Mouse (Mus musculus): Measurements from ENCODE around the gene Plekhm2.

Plekhm2 gene

DNA sequence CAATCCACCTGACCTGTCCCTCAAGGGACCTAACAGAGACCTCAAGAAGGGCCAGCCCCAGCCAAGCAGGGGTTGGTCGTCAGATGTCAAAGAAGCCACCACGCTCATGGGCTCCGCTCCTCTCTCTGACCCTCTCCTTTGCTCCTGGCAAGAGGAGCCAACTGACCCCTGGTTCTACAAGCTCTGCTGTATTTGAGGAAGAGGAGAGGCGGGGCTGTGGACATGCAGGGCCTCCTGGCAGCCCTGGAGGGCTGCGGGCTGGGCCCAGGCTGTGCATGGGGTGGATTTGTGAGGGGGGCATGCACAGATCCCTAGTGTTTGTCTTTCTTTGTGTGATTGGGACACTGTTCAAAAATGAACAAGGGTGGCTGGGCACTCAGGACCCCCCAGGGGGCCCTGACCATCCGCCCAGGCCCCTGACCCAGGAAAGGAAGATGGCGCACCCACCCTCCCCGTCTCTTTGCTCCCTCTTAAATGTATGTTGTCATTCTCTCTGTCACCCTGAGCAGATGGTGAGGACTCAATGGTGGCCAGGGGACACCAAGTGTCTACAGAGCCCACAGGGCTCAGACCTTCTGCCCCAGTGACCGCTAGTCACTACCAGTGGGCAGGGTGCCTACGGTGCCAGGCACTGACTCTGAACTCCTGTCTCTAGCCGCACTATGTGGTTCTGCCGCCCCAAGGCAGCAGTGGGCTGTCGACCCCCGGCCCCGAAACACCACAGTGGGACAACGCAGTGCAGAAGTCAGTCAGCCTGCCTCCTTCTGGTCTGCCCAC is 38.7 kb downstream of the Plekhm2 start:
- ChIA-PET POLR2A (interaction anchor here in 1 of 4 experiments (1.3 to 5.0 kb wide), 3 partner anchors 9 to 46 kb away, joined by 4 to 27 read pairs (median 5); partner anchors contain the start of gene Tmem82), CTCF (interaction anchor here in 1 of 4 experiments (0.8 to 3.1 kb wide), 2 partner anchors 9 to 196 kb away, joined by 3 to 12 read pairs; no protein-coding TSS in a partner anchor)

DNA sequence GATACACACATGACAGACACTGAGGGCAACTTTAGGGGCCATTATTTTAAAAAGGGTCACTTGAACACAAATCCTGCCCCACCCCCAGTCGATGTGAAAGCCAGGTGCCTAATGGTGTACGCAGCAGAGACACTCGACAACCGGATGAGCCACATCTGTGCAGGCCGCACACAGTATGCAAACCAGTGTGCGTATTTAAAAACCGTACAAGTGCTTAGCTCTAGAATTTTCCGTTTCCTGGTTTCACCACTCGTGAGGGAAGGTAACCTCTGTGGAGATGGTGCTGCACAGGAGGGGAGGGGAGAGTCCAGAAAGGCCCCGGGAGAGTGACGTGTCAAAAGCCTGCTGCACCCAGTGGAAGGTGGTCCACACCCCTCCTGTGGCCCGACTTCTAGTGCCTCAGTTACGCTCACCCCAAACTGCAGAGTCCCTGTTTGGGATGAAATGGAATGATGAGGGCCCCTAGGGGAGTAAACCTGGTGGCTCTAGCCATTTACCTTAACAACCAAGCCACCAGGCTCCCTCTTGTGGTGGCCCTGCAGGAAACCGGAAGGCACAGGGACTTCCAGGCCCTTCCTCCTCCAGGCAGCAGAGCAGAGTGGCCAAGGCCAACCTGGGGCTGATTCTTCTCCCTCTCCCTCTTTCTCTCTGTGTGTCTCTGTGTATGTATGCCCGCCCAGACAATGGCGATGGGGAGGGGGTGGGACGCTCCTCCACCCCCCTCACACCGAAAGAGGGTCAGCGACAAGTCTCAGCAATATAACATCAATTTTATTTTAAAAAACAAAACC is 39.5 kb downstream of the Plekhm2 start:
- ChIA-PET POLR2A (interaction anchor here in 3 of 4 experiments (0.6 to 2.0 kb wide), 5 partner anchors 12 to 47 kb away, joined by 3 to 8 read pairs (median 5); partner anchors contain the start of genes Fblim1 (in 1 of the 3) and Plekhm2 (in 1 of the 3)), CTCF (interaction anchor here in 2 of 4 experiments (0.9 to 1.6 kb wide), 6 partner anchors 19 to 213 kb away, joined by 3 to 4 read pairs (median 3); partner anchors contain the start of gene Fblim1 (in 1 of the 2))

DNA sequence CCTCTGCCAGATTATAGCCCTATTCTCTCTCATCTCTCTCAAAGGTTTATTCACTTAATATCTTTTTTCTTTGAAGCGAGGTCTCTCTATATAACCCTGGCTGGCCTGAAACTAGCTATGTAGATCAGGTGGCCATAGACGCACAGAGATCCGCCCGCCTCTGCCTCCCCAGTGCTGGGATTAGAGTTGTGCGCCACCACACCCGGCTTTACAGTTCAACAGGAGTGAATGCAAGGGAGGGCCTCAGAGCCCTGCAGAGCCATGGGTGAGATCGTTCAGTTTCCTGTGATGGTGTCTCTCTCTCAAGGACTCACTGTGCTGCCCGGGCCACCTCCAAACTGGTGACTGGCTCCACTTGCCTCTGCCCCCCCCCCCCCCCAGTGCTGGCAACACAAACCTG is 40.6 kb downstream of the Plekhm2 start:
- ChIA-PET CTCF (interaction anchor here (0.7 to 1.6 kb wide), 11 partner anchors 11 to 410 kb away, joined by 3 to 9 read pairs (median 3); partner anchors contain the start of genes Fblim1 (in 1 of the 4) and Rsg1 (in 1 of the 4)), POLR2A (interaction anchor here in 3 of 4 experiments (0.6 to 2.2 kb wide), 12 partner anchors 17 to 252 kb away, joined by 3 to 8 read pairs (median 4); partner anchors contain the start of genes Fblim1 (in 1 of the 3) and Plekhm2 (in 1 of the 3))

DNA sequence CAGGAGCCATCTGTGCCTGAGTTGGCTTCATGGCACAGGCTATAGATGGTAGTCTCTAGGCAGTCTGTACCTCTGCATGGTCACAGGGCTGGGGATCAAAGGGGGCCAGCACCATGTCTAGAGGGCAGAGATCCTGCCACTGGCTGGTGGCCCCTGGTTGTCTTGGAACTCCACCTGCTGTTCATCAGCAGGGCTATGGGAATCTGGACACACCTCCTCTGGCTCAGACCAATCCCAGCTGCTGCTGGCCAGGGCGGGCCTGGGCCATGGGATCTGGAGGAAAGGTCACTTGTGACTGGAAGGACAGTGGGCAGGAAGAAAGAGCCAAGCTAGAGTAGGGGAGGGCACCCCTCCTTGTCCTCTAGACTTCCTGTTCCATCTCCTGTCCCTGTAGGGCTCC is 41.0 kb downstream of the Plekhm2 start, which contains the start of gene Slc25a34:
TSS of gene Slc25a34 (minus strand) at position 156 of the 400 bp plus-strand sequence.
- POLR2A ChIA-PET: interaction anchor here in 3 of 4 experiments (0.6 to 2.2 kb wide), 12 partner anchors 18 to 251 kb away, joined by 3 to 8 read pairs (median 3); partner anchors contain the start of gene Fblim1 (in 1 of the 3)
- CTCF ChIA-PET: interaction anchor here (0.6 to 1.6 kb wide), 11 partner anchors 12 to 410 kb away, joined by 3 to 9 read pairs (median 4); partner anchors contain the start of genes Fblim1 (in 1 of the 4) and Rsg1 (in 1 of the 4)

DNA sequence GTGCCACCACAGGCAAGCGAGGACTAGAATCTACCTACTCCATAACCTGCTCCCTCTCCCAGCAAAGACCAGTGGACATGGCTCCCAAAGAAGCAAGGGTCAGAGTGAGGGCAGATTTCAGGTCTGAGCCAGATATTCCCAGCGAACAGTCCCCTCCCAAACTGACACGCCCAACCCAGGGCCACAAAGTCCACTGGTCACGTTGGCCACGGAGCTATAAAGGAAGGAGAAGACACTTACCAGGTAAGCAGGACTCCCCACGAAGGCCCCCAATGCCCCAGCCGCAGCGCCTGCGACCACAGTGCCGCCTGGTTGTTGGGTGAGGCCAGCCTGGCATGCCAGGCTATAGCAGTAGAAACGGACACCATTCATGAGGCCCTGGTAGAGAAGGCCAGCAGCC is 41.7 kb downstream of the Plekhm2 start:
- ChIA-PET POLR2A (interaction anchor here in 3 of 4 experiments (0.7 to 2.2 kb wide), 6 partner anchors 19 to 108 kb away, joined by 3 to 8 read pairs (median 5); no protein-coding TSS in a partner anchor), CTCF (interaction anchor here in 1 of 4 experiments (0.6 to 1.3 kb wide), 5 partner anchors 28 to 259 kb away, joined by 3 to 6 read pairs (median 4); no protein-coding TSS in a partner anchor)

DNA sequence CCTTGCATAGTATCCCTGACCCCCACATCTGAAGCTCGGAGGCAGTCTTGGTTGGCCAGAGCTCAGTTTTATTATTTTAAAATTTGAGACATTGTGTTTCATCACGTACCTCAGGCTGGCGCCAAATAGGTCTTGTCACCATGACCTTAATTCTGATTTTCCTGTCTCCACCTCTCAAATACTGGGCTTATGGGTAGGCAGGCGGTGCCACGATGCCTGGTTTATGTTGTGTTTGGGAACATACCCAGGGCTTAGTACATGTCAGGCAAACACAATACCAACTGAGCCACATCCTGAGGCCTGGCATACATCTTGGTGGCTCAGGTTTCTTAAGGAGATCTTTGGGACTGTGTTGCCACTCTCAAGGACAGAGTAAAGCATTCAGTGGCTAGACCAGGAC is 42.1 kb downstream of the Plekhm2 start:
- ChIA-PET CTCF (interaction anchor here in 1 of 4 experiments (0.6 kb wide), 1 partner anchor 132 kb away, joined by 3 read pairs; no protein-coding TSS in a partner anchor), POLR2A (interaction anchor here in 2 of 4 experiments (0.6 to 2.2 kb wide), 5 partner anchors 20 to 62 kb away, joined by 3 to 5 read pairs (median 3); no protein-coding TSS in a partner anchor)

DNA sequence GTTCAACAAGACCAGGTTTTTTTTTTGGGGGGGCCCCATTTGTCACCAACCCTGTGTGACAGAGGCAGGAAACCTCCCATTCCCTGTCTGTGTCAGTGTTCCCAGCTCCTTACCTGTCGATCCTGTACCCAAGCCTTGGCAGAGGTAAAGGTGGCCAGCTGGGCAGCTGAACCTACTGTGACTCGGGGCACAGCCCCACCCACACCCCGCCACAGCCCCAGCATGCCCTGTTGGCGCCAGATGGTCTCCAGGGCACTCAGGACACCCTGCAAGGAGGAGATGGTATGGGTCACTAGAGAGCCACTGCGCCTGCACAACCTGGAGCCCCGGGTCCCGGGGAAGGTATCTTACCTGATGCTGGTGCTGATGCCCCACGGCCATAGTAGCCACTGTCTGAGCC is 42.6 kb downstream of the Plekhm2 start:
- ChIA-PET POLR2A (interaction anchor here in 3 of 4 experiments (0.6 to 3.1 kb wide), 10 partner anchors 16 to 144 kb away, joined by 3 to 9 read pairs (median 3); partner anchors contain the start of genes Fblim1 (in 1 of the 3) and Plekhm2 (in 1 of the 3)), CTCF (interaction anchor here in 2 of 4 experiments (0.6 kb wide), 2 partner anchors 133 to 236 kb away, joined by 3 to 4 read pairs; no protein-coding TSS in a partner anchor)

DNA sequence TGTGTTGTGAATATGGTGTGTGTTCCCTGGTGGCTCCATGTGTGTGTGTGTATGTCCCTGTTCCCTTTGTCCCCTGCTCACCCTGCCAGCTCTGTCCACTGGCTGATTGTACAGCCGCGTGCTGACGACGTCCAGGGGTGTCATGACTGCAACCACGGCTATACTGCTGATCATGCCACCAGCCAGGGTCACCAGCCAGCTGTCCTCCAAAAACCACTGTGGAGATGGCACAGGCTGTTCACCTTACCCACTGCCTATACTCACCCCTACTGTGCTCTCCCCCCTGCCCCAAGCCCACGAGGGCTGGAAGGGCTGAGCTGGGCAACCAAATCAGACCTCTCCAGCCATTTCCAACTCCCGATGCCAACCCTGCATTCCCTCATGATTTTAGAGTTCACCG is 43.4 kb downstream of the Plekhm2 start:
- CTCF ChIA-PET: interaction anchor here in 1 of 4 experiments (0.6 kb wide), 1 partner anchor 235 kb away, joined by 4 read pairs; no protein-coding TSS in a partner anchor
- POLR2A ChIA-PET: interaction anchor here in 3 of 4 experiments (0.8 to 5.5 kb wide), 6 partner anchors 15 to 144 kb away, joined by 3 to 84 read pairs (median 4); partner anchors contain the start of genes Fblim1 (in 2 of the 3) and Plekhm2 (in 1 of the 3)

DNA sequence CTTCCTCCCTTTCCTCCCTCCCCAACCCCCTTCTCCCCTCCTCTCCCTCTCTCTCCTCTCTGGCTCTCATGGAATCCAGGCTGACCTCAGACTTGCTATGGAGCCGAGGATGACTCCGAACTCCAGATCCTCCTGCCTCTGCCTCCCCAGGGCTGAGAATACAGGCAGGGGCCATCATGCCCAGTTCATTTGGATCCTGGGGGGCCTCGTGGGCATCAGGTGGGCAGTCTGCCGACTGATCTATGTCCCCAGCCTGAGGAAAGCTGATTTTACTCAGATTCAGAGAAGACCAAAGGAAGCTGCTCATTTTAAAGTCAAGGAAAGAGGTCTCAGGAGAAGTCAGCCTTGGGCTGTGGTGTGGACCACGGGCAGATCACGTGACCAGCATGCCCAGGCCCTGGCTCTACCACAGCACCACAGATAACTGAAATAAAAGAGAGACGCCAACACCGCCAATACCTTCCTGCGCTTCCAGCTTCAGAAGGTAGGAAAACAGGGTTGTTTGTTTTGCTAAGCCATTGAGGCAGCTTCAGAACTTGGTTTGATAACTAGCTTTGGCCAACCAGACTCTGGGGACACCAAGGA is 45.3 kb downstream of the Plekhm2 start:
- CTCF ChIA-PET: interaction anchor here (0.6 to 3.6 kb wide), 14 partner anchors 8 to 482 kb away, joined by 3 to 28 read pairs (median 4); partner anchors contain the start of genes Fblim1 (in 1 of the 4) and Plekhm2 (in 1 of the 4)
- POLR2A ChIA-PET: interaction anchor here in 3 of 4 experiments (0.5 to 5.5 kb wide), 10 partner anchors 9 to 203 kb away, joined by 3 to 84 read pairs (median 5); partner anchors contain the start of genes Fblim1 (in 2 of the 3), Casp9 (in 1 of the 3) and Dnajc16 (in 1 of the 3)

DNA sequence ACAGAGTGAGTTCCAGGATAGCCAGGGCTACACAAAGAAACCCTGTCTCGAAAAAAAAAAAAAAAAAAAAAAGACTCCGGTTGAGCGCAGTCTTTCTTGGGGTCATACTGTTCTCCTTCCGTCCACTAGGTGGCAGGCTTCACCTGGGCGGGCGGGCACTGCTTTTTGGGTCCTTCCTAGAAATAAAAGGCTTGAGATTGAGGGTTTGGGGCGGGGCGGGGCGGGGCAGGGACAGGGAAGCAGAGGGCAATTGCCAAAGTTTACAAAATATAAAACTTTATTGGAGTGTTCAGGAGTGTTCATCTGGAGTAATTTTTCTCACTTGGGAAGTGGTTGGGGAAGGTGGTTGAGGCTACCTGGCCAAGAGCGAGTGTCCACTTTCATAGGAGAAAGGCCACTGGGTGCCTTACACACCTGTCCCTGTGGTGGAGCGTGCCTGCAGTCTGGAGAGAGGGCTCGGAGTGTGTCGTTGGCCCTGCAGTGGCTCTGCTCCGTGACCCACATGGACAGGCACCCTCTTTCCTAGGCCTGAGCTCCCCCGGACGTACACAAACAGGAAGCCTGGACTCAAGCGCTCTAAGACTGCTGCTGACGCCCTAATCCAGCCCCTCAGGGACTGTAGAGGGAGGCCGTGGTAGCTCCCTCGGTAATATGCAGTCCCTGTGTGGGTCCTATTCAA is 46.0 kb downstream of the Plekhm2 start, which contains the start of gene Tmem82:
TSS of gene Tmem82 (minus strand) at position 69 of the 679 bp plus-strand sequence.
- POLR2A ChIA-PET: interaction anchor here in 3 of 4 experiments (0.5 to 5.5 kb wide), 59 partner anchors 9 to 471 kb away, joined by 3 to 84 read pairs (median 6); partner anchors contain the start of genes Casp9 (in 2 of the 3), Fblim1 (in 2 of the 3), Dnajc16 (in 1 of the 3) and Fbxo42 (in 1 of the 3)
- CTCF ChIA-PET: interaction anchor here (0.5 to 3.6 kb wide), 49 partner anchors 9 to 630 kb away, joined by 3 to 28 read pairs (median 4); partner anchors contain the start of genes Fblim1 (in 3 of the 4), Dnajc16 (in 1 of the 4) and Plekhm2 (in 1 of the 4)

DNA sequence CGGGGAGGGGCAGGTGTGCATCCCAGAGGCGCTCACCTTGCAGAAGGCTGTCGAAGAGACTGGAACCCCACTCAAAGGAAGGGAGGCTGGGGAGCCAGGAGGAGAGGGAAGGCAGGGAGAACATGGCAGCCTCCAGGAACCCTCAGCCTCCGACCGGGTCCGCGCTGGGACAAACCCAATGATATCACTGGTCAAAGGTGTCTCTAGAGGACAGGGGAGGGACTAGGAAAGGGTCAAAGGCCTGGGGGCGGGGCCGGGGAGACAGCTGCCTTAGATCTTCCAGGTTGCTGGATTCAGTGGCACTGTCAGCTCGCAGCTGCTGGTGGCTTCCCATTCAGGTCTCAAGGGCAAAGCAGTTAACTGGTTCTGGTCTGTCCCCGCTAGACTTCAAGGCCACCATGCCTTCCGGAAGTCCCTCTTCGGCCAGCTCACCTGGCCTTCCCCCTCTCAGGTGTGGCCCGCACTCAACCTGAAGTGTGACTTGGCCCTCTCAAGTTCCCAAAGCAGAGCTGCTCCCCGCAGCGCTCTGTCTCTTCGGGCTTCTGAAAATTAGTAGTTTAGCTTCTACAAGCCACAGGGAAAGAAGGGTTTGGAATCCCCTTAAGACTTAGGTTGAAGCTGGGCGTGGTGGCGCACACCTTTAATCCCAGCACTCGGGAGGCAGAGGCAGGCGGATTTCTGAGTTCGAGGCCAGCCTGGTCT is 46.7 kb downstream of the Plekhm2 start:
- CTCF ChIA-PET: interaction anchor here (0.5 to 3.6 kb wide), 57 partner anchors 10 to 698 kb away, joined by 3 to 28 read pairs (median 4); partner anchors contain the start of genes Fblim1 (in 3 of the 4), Dnajc16 (in 1 of the 4) and Plekhm2 (in 1 of the 4)
- POLR2A ChIA-PET: interaction anchor here in 3 of 4 experiments (0.7 to 5.5 kb wide), 72 partner anchors 10 to 552 kb away, joined by 3 to 84 read pairs (median 5); partner anchors contain the start of genes Fblim1 (in 3 of the 3), Casp9 (in 2 of the 3), Ddi2 (in 2 of the 3) and Fbxo42 (in 1 of the 3)

DNA sequence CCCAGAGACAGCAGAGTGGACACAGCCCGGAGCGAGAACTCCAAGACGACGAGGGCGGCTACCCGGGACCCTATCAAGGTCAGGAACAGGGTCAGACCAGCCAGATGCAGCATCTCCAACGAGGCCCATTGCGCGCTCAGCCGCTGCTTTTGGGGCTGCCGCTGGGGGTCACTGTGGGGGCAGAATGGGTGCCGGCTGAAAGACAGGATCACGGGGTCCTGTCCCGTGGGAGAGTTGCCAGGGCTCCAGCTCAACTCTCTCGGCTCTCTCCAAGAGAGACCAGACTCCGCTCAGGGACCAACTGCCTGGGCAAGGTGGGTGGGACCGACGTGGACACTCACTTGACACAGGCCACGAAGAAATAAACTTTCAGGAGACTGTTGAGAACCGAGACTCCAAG is 47.4 kb downstream of the Plekhm2 start:
- POLR2A ChIA-PET: interaction anchor here in 3 of 4 experiments (0.6 to 5.5 kb wide), 60 partner anchors 9 to 553 kb away, joined by 3 to 84 read pairs (median 6); partner anchors contain the start of genes Fblim1 (in 3 of the 3), Casp9 (in 2 of the 3), Ddi2 (in 2 of the 3) and Rsc1a1 (in 1 of the 3)
- CTCF ChIA-PET: interaction anchor here (0.5 to 3.6 kb wide), 33 partner anchors 10 to 631 kb away, joined by 3 to 28 read pairs (median 4); partner anchors contain the start of genes Fblim1 (in 2 of the 4), Casp9 (in 1 of the 4) and Dnajc16 (in 1 of the 4)

DNA sequence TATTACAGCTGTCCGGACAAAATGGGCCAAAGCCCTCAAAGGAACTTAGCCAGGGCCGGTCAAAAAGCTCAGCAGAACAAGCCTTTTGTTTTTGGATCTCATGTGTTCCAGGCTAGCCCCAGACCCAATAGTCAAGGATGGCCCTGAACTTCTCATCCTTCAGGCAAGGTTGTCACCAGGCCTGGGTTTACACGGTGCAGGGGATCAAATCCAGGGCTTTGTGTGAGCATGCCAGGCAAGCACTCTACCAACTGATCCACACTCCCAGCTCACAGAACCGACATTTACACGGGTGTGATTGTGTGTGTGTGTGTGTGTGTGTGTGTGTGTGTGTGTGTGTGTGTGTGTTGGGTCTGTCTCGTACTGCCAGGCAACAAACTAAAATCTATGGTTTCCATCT is 47.9 kb downstream of the Plekhm2 start:
- POLR2A ChIA-PET: interaction anchor here in 3 of 4 experiments (0.5 to 5.5 kb wide), 52 partner anchors 9 to 563 kb away, joined by 3 to 84 read pairs (median 6); partner anchors contain the start of genes Fblim1 (in 3 of the 3), Casp9 (in 2 of the 3), Ddi2 (in 2 of the 3) and Rsc1a1 (in 1 of the 3)
- CTCF ChIA-PET: interaction anchor here (0.5 to 3.6 kb wide), 18 partner anchors 11 to 632 kb away, joined by 3 to 28 read pairs (median 4); partner anchors contain the start of genes Casp9 (in 1 of the 4), Dnajc16 (in 1 of the 4) and Fblim1 (in 1 of the 4)

DNA sequence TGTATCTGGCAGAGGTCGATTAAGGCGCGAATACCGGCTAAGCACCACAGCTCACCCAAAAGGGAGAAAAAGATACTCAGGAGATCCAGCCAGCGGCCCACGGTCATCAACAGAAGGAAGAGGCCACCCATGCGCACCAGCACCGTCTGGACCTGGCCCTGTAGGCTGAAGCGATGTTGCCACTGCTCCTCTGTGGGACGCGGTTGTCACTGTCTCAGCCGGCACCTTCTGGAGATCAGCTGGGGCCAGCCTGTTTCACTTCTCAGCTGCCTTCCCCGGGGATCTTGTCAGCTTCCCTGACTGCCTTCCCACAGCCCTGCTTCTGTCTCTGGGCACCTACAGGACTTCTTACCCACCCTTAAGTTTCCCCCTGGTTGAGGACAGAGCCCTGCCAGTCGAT is 49.8 kb downstream of the Plekhm2 start:
- POLR2A ChIA-PET: interaction anchor here in 3 of 4 experiments (0.7 to 4.8 kb wide), 11 partner anchors 9 to 151 kb away, joined by 3 to 27 read pairs (median 3); partner anchors contain the start of gene Fblim1 (in 3 of the 3)
- CTCF ChIA-PET: interaction anchor here (0.6 to 1.7 kb wide), 7 partner anchors 9 to 1201 kb away, joined by 3 to 8 read pairs (median 3); partner anchors contain the start of gene Fblim1 (in 1 of the 4)

All from embryonic stem cell, embryonic (primary cell).